Mouse (Mus musculus) mouse trophoblast stem cell (cell line): Measurements from ENCODE around the gene Man2a1.

Experiments
- in situ Hi-C, 2 experiments: fragments of 300-500 bp; cut with MseI, MboI; formaldehyde crosslinking; loops; 2 replicates in 1 of 2; 3 replicates in 1 of 2; pipeline ENCODE4 v1.15.1; 2025

The Man2a1 gene

DNA sequence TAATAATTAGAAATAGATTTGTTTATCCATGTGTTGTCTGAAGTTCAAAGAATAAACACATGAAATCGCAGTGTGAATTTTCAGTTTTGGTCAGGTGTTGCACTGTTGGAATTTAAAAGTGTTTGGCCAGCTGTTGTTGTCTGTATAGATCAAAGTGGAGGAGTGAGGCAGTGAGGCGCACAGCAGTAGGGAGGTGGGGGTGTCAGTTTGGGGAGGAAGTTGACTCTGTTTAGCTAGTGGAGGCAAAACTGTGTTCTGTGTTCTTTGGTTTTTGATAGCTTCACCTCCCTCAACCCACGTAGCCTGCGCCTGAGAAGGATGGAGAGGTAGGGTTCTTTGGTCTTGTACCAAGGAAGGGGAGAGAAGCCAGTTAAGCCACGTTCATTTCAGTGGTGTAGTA is 28.3 kb downstream of the Man2a1 start:
- in situ Hi-C loops = no loop called here

DNA sequence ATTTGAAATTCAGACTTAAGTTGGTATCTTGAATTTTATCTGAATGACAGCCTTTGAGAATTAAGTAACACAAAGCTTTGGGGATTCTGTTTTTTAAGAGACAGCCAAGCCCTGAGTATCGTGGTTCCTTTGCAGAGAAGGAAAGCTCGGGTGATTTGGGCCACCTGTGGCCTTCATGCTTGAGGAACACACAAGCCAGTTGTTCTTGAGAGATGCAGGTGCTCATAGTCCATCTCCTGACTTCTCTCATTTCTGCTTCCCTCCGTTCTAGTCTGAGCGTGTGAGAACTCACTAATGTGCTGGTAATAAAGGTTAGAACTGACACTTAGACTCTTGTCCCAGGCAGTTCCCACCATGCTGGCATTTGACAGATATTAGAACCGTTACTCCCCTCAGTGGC is 28.9 kb downstream of the Man2a1 start:
- in situ Hi-C loops = no loop called here

DNA sequence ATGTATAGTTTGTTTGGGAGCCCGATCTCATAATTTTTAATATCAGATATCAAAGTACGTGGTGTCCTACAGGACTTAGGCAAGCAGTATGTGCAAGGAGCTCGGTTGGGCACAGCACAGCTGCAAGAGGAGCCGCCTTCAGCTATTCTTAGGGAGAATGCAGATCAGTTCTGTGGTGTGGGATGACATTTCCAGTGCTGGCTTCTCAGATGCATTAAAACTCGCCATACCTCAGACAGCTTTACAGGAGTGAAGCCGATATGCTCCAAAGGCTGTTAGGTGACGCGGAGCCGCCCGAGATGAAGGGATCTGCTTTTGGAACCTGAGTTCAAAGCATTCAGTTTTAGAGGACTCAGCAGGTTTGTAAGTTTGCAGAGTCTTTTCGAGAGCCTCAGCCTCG is 30.0 kb downstream of the Man2a1 start:
- in situ Hi-C loops = no loop called here

DNA sequence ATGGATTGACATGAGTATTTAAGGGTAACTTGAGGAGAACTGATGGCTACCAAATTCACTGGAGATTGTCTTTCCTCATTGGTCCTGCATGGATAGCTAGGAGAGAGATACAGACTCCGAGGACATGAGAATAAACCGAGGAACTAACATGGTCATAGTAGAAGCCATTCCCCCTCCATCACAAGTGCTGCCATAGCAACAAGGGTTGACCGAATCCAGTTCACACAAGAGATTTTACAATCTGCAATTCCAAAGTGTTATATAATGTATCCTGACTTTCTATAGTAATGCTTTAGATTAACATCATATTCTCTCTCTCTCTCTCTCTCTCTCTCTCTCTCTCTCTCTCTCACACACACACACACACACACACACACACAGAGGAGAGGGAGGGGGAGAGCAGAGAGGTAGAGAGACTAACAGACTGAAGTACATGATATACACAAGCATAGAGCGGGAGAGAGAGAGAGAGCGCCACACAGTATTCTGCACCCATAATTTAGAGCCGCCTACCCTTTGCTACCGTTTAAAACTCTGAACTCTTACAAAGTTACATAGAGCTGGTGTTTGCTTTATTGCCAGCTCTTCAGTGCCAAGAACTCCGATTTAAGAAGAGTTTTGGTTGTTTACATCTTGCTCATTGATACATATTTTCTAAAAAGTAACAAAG is 37.5 kb downstream of the Man2a1 start:
- in situ Hi-C loops = no loop called here

DNA sequence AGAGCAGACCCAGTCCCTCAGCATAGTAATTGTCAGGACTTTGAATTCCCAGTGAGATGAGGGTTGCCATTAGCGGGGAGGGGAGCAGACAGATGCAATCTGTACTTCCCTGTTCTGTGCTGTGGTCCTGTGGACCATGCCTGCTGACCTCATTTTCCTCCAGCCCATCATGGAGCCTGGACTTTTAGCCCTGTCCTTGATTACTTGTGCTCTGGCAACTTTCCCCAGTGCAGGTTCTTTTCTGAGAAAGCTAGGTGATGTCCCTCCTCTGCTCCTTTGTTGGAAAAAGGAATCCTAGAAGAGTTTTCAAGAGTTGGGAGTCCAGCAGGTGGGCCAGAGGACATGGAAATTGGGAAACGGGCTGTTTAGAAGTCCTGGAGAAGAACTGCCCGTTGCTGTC is 40.8 kb downstream of the Man2a1 start:
- in situ Hi-C loops = no loop called here

DNA sequence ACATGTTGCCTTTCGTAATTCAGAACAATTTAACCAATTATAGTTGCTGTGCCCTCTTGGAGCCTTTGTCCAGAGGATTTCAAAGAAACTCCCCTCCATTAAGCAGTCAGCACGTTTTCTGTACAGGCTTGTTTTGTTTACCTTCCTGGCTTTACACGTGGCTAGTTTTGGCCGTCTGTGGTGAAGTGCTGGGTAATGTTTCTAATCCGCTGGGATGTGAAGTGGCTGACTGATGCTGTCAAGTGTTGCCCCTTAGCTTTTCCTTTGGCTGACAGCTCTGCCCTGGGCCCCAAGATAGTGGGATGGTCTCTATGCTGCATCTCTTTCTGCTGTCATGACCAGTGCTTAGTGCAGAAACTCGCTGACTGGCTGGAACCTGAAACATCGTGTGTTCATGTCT is 43.1 kb downstream of the Man2a1 start:
- in situ Hi-C loops = no loop called here

DNA sequence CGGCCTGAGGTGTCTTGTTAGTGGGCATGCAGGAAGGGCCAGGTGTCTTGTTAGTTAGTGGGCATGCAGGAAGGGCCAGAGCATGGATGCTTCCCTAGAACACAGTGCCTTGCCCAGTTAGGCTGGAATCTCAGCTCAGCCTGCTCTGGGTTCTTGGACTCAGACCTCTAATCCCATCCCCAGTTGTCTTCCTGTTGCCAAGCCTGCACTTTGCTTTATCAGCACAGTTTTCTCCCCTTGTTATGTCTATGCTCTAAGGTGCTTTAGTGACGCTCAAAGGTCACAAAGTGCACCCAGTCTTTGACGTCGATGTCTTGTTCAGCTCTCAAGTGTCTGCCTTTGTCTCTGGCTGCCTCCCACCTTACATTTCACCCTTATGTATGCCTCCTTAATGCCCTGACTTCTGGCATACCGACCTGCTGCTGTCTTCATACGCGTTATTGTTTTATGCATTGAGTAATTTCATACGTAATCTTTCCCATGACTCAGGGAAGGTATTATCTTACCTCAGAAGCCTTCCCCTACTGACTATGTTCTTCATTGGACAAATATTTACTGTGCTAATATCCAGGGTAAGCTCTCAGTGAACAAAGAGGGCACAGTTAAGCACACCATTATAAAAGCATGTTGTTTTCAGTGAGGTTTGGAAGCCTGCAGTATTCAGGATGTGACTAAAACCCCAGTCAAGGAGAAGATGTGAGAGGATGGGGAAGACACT is 44.5 kb downstream of the Man2a1 start:
- in situ Hi-C loops = no loop called here

DNA sequence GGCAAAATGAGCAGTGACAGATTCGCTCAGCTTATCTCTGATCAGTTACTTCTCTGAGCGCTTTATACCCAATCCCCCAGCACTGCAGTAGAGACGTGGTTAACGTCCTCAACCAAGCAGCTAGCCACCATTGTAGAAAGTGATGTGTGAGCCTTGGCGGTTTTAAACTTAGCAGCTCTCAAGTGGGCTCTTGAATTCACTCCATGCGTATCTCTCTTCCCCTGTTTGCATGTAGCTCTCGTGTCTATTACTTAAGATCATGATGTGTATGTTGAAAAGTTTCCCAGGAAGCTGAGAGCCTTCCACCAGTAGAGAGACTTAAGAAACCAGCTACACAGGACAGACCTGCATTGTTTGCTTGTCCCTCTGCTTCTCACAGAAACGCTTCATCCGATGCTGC is 46.9 kb downstream of the Man2a1 start:
- in situ Hi-C loops = no loop called here

DNA sequence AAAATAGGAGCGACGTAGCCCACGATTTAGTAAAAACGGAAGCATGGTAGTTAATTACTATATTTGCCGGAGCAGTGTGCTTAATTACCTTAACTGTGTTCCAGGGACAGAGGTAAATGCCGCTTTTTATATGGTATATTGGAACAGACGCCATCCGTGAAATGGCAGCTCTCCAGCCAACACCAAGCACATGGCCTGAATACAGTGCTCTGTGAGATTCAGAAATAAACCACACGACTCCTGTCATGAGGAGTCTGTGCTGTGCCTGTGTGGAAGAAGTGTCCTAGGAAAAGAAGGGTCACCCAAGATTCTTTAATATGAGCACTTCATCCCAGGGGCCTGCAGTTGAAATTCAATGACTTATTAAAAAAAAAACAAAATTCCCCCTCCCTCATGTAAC is 50.2 kb downstream of the Man2a1 start:
- in situ Hi-C loops = no loop called here

DNA sequence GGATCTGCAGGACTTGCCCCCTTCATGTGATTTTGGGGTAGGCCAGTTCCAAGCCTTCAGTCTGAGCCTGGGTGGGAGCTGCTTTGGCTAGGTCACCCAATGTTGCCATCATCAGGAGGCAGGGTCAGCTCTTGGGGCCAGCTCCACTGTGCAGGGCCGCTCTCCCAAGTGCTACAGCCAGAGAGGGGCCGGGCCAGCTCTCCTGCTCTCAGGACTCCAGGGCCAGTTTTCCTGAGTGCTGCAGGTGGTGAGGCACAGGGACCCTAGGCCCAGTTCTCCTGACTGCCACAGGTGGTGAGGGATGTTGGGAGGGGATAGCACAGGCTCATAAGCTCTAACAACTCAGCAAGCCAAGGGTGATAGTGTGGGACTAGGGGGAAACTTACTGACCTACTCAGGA is 53.1 kb downstream of the Man2a1 start:
- in situ Hi-C loops = no loop called here

DNA sequence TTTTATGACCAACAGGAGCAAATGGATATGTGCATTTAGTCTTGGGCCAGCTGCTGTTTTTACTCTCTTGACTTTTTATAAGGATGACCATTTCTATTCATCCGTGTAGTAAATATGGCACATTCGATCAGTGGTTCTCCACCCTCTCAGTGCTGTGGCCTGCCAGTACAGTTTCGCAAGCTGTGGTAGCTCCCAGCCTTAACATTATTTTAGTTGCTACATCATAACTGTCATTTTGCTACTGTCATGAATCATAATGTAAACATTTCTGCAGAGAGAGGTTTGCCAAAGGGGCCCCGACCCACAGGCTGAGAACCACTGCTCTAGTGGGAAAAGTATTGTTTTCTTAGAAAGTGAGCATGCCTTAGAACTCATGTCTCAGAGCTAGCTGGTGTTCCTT is 59.1 kb downstream of the Man2a1 start:
- in situ Hi-C loops = no loop called here

DNA sequence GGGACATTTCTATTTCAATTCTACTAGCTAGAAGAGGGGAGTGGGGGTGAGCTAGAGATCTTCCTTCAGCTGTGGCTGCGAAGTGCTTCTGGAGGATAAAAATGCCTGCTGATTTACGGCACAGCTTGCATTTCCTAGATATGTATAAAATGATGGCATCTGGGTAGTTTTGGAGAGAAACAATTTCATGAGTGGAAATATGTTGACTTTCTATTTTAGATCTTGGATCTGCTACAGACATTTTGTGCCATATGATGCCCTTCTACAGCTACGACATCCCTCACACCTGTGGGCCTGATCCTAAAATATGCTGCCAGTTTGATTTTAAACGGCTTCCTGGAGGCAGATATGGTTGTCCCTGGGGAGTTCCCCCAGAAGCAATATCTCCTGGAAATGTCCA is 66.0 kb downstream of the Man2a1 start:
- in situ Hi-C loops = no loop called here

DNA sequence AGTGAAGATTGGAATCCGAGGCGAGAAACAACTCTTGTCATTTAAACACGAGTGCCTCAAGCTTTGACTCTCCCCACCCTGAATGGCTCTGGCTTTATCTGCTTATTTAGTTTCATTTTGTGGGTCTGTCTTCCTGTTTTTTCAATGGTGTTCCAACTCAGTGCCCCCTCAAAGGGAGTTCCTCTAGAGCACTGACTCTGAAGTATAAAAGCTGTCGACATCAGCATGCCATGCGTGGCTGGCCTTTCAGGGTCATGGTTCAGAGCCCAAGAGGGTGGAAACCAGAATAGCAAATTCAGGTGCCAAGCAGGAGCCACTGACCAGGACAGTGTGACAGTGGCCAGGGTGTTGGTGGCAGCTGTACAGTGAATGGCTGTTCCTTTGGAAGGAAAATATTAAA is 68.0 kb downstream of the Man2a1 start:
- in situ Hi-C loops = no loop called here

DNA sequence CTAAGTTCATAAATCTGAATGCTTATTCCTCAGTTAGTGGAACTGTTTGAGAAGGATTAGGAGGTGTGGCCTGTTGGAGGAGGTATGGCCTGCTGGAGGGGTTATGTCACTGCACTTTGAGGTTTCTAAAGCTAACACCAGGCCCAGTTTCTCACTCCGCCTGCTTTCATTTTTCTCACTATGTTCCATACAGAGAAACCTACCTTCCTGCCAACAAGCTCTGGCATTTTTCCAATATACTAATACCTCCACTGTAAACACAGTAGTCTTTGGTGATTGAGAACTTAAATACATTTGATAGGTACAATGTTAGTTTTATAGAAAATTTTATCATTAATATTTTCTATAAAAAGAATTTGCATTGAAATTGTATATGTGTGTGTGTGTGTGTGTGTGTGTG is 73.9 kb downstream of the Man2a1 start:
- in situ Hi-C loops = no loop called here

DNA sequence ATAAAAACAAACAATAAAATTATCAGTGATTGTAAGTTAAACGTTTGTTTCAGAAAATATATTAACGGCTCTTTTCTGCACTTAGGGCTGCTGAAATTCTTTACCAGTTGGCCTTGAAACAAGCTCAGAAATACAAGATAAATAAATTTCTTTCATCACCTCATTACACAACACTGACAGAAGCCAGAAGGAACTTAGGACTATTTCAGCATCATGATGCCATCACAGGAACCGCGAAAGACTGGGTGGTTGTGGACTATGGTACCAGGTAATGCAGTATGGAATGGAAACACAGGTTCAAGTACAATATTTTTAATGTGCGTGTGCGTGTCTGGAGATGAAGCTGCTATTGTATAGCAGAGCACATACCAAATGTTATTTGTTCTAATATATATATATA is 74.4 kb downstream of the Man2a1 start:
- in situ Hi-C loops = no loop called here

DNA sequence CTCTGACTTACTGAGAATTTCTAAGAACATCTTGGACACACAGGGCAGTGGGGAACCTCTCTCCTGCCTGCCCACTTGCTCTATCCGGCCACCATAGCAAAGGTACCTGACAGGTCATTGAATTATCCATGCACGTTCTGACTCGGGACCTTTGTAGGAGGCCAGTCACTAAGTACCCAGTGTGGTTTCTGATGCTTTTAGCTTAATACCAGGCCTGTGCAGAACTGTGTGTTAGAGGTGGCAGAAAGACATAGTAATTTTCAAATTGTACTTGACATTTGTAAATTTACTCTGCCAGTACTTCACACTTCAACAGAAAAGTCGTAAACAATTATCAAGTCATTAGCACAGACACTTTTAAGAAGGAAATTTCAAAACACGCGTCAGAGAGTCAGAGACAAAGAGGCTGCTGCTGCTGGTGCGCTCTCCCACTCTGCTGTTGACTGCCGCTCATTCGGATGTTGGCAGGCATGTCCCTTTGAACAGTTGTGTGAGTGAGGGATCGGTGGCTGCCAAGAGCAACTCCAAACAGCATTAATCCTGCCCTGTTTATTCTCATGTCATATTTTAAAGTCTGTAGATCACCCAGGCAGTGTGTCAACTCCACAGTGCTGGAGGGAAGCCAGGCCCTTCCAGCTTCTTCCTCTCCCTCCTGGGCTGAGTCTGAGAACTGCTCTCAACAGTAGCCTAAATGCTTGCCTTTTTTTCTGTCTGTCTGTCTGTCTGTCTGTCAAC is 76.4 kb downstream of the Man2a1 start:
- in situ Hi-C loops = no loop called here

DNA sequence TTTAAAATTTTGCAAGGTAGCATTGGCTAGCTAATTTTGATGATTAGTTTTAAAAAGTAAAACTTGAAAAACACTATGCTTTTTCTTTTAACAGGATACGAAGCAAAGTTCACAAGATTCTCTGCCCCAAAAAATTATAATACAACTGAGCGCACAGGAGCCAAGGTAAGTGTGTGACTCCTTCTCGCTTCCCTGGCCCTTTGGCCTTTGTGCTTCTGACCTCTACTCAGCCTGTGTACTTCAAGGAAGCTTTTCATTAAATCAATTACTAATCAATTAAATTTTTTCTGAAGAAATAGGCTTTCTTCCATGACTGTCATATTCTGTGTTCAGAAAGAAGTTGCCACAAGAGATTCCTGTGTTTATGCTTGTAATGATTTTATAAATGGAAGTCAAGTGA is 80.9 kb downstream of the Man2a1 start:
- in situ Hi-C loops = no loop called here

DNA sequence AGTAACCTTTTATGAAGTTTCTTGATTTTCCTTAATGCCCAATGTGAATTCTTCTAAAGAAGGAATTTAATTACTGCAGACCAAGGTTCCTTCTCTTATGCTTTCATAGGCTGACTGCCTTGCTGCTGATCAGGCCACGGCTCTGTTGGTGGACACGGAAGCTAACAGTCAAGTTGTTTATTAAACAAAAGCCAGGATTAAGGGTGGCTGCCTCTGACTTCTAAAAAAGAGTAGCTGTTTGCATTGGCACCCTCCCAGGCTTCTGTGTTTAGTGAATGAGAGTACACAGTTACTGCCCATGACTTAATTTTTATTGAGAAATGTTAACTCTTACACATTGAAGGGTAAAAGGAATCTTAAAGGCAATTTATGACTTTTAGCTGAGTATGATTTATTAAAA is 81.4 kb downstream of the Man2a1 start:
- in situ Hi-C loops = no loop called here

DNA sequence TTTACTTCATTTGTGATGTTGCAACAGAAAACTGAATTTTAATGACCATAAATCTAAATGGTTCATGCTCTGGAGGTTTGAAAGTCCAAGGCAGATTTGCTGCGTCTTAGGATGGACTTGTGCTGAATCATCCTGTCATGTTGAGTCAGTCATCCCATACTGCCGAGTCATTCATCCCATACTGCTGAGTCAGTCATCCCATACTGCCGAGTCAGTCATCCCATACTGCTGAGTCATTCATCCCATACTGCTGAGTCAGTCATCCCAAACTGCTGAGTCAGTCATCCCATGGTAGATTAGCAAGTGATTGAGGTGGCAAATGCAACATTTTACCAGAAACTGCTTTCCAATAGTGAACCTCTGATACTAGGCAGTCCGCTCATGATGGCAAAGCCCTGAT is 83.6 kb downstream of the Man2a1 start:
- in situ Hi-C loops = no loop called here

DNA sequence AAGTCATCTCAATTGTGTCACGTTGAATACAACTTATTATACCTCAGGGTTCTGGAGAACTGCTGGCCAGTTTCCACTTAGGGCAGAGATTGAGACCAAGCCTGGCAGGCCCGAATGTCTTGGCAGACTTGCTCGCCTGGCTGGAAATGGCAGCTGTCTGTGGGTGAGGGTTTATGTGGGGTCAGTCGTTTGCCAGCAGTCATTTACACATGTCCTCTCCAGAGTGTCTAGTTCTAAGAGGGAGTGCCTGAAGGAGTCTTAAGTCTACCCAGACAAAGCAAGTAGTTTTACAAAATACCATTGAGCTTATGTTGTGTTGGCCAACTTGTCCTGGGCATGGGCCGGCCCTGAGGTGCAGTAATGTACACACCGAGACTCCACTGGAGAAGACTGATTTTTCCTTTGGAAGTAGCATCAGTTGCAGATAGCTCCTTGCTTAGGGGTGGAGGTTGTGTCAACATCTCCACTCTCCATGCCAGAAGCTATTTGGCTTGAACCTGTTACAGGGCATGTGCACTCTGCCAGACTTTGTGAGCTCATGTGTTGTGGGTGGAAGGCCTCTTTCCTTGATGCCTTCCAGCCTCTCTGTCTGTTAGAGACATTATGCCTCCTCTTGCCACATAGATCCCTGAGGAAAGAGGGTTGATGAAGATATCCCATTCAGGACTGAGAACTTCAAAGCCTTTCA is 84.8 kb downstream of the Man2a1 start:
- in situ Hi-C loops = no loop called here

DNA sequence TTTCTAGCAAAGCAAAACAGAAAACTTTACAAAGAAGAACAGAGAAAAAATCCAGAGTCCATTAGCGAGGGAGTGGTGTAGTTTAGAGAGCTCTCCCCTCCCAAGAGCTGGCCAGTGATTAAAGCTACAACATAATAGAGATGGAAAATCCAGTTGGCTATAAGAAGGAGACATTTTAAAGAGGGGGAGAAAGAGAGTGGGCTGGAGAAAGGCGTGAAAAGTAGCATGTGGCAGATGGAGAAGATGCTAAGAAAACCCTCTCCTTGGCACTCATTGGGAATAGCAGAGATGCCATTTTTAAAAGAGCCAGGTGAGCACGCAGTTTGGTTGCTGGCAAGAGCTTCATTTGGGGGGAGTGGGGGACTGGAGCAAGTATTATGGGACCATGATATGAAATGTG is 89.1 kb downstream of the Man2a1 start:
- in situ Hi-C loops = no loop called here

DNA sequence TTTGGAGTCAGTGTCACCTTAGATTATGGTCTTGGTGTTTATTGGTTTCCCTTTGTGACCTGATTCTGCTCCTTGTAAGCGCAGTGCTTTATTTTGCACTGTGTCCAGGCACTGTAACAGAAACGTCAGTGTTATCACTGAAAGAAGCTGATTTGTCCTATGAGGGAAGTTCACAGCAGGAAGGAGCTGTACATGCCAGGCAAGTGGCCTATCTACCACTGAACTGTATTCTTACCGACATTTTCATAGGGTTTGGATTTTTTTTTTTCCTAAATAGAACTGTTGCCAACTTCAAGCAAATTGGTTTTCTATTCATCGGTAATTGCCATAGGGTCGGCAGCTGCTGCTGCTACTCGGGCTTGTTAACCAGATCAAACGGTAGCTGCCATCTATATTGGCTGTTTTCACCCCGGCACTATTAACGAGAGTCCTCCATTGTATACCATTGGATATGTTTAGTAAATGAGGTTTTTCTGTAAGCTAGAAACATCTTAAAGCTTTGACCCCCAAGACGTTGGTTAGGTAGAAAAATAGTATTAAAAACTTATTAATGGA is 96.8 kb downstream of the Man2a1 start:
- in situ Hi-C loops = no loop called here
